Mouse (Mus musculus) G1E (cell line): Measurements from ENCODE around the gene Ugt1a6b. TPM values are rescaled to one million over a fixed set of nuclear protein-coding genes. Genes with fewer than 3 reads are reported as not detected.

Source experiments
- ATAC-seq: 2 replicates; pipeline ENCODE4 v1.8.0; 2016; ENCODE audit warnings: mild to moderate bottlenecking; ENCODE audit not compliant: insufficient number of reproducible peaks, poor library complexity, low FRiP score, severe bottlenecking; ENCODE audit errors: extremely low read depth
- DNase-seq: peaks from one replicate; pipeline ENCODE4 v3.0.0; 2012; ENCODE audit warnings: low spot score
- H3K27me3 ChIP-seq: 2 replicates; pipeline ENCODE4 v1.6.1; 2012; ENCODE audit warnings: mild to moderate bottlenecking, low read length, inconsistent platforms; ENCODE audit not compliant: insufficient read depth
- H3K36me3 ChIP-seq: replicated peaks from 2 replicates; pipeline ENCODE3; 2012; ENCODE audit warnings: mild to moderate bottlenecking, inconsistent platforms
- H3K4me1 ChIP-seq: 2 replicates; pipeline ENCODE4 v1.6.1; 2012; ENCODE audit warnings: low read depth, low read length, inconsistent platforms, mixed read lengths; ENCODE audit not compliant: insufficient read depth
- H3K4me3 ChIP-seq: 2 replicates; pipeline ENCODE4 v1.5.1; 2012; ENCODE audit warnings: low read depth, mild to moderate bottlenecking, inconsistent platforms, low read length, moderate library complexity, mixed read lengths
- H3K9me3 ChIP-seq: replicated peaks from 2 replicates; pipeline ENCODE4 v1.6.1; 2012; ENCODE audit warnings: inconsistent platforms
- CTCF ChIP-seq: IDR thresholded peaks from 2 replicates; pipeline ENCODE4 v1.5.1; 2012; ENCODE audit warnings: low read depth, low read length, inconsistent platforms, mixed read lengths
- GATA1 ChIP-seq: IDR thresholded peaks from 2 replicates; pipeline ENCODE4 v1.6.1; 2012; ENCODE audit warnings: borderline replicate concordance, low read length, inconsistent platforms, mixed read lengths
- GATA2 ChIP-seq: IDR thresholded peaks from 2 replicates; pipeline ENCODE4 v1.6.1; 2012; ENCODE audit warnings: low read depth, low read length, inconsistent platforms, borderline replicate concordance
- POLR2AphosphoS5 ChIP-seq: IDR thresholded peaks from 2 replicates; pipeline ENCODE4 v1.6.1; 2012; ENCODE audit warnings: low read depth, low read length, inconsistent platforms; ENCODE audit not compliant: insufficient replicate concordance
- TAL1 ChIP-seq: conservative IDR thresholded peaks from 2 replicates; pipeline ENCODE4 v1.6.1; 2012; ENCODE audit warnings: low read depth, low read length, inconsistent platforms, mixed read lengths
- polyA plus RNA-seq: library from polyadenylated mRNA; stranded (reverse); fragments of >175 nt; gene quantifications from 2 replicates; pipeline ENCODE4 v1.2.3, GENCODE M21; 2012
- total RNA-seq, 2 experiments: library from RNA; stranded (forward) in 1 of 2; stranded (reverse) in 1 of 2; fragments of 200-1000 nt in 1 of 2; fragments of >200 nt in 1 of 2; fragmentation: Nextera tagmentation in 1 of 2; gene quantifications; 2 replicates each; pipeline ENCODE4 v1.2.3; 2014 to 2017

The Ugt1a6b gene
- total and polyA plus RNA-seq, 3 experiments, result 0.27 TPM; not detected in 2

GRCm38 (mm10) chr1:88248658-88249057 lies 145.6 kb downstream of the Ugt1a6b start:
- H3K36me3 ChIP-seq, result no peaks in the 10 kb centered on the region
- ATAC-seq (no peak), DNase-seq (no peak)
- no peak for TF ChIP-seq TAL1
- TF ChIP-seq CTCF, result no peak
- TF ChIP-seq POLR2AphosphoS5, result no peak
- no peak for TF ChIP-seq GATA2
- TF ChIP-seq GATA1, result no peak
- H3K4me3 ChIP-seq, result no peak overlapping the region
- no peaks in the 10 kb centered on the region for H3K4me1 ChIP-seq
- peaks cover 2% of the 10 kb centered on the region; the same call in 1 of the 2 replicates for H3K9me3 ChIP-seq
- peaks cover 30% of the 10 kb centered on the region for H3K27me3 ChIP-seq

GRCm38 (mm10) chr1:88249596-88249995 lies 146.5 kb downstream of the Ugt1a6b start:
- Histone ChIP-seq H3K4me3 (no peak overlapping the region), H3K4me1 (peaks cover under 1% of the 10 kb centered on the region; the same call in 1 of the 2 replicates), H3K36me3 (no peaks in the 10 kb centered on the region), H3K9me3 (no peaks in the 10 kb centered on the region), H3K27me3 (peaks cover 30% of the 10 kb centered on the region)
- DNase-seq, result no peak
- TF ChIP-seq GATA1 (no peak), CTCF (no peak), TAL1 (no peak), GATA2 (no peak), POLR2AphosphoS5 (no peak)
- ATAC-seq, result no peak

GRCm38 (mm10) chr1:88250023-88250422 lies 147.0 kb downstream of the Ugt1a6b start:
- Histone ChIP-seq H3K4me3 (no peak overlapping the region), H3K27me3 (peaks cover 34% of the 10 kb centered on the region), H3K9me3 (no peaks in the 10 kb centered on the region), H3K4me1 (peaks cover 4% of the 10 kb centered on the region), H3K36me3 (no peaks in the 10 kb centered on the region)
- DNase-seq, result no peak
- no peak for ATAC-seq
- TF ChIP-seq CTCF (no peak), POLR2AphosphoS5 (no peak), TAL1 (no peak), GATA2 (no peak), GATA1 (no peak)

- TF ChIP-seq CTCF (no peak), POLR2AphosphoS5 (0 out of 2 replicates have a peak, but pooled peaks have one; percentile 39)
- ATAC-seq, result no peak
- no peaks in the 10 kb centered on the region for H3K9me3 ChIP-seq
- DNase-seq, result no peak
- no peaks in the 10 kb centered on the region for H3K36me3 ChIP-seq
- no peak overlapping the region for H3K4me3 ChIP-seq
- H3K27me3 ChIP-seq, result peaks cover 46% of the 10 kb centered on the region
- peaks cover 4% of the 10 kb centered on the region for H3K4me1 ChIP-seq
Observed at GRCm38 (mm10) chr1:88253106-88253505, 150.1 kb downstream of the Ugt1a6b start.

- TF ChIP-seq POLR2AphosphoS5 (no peak), GATA2 (no peak), GATA1 (no peak), TAL1 (no peak), CTCF (no peak)
- no peak for ATAC-seq
- no peak overlapping the region for H3K4me3 ChIP-seq
Observed at GRCm38 (mm10) chr1:88253540-88253939, 150.5 kb downstream of the Ugt1a6b start.

GRCm38 (mm10) chr1:88254793-88255465 lies 151.9 kb downstream of the Ugt1a6b start:
- no peak; the same call in 1 of the 2 replicates for TF ChIP-seq POLR2AphosphoS5
- TF ChIP-seq TAL1, result no peak
- no peak for TF ChIP-seq CTCF
- TF ChIP-seq GATA1, result no peak
- TF ChIP-seq GATA2, result no peak
- Histone ChIP-seq H3K9me3 (no peaks in the 10 kb centered on the region), H3K36me3 (peaks cover 9% of the 10 kb centered on the region), H3K4me3 (no peak overlapping the region), H3K4me1 (peaks cover 4% of the 10 kb centered on the region), H3K27me3 (peaks cover 38% of the 10 kb centered on the region)
- DNase-seq, result no peak
- no peak for ATAC-seq

More at GRCm38 (mm10) chr1:88253540-88253939, 150.5 kb downstream of the Ugt1a6b start:
- no peaks in the 10 kb centered on the region for H3K36me3 ChIP-seq
- no peaks in the 10 kb centered on the region for H3K9me3 ChIP-seq
- H3K27me3 ChIP-seq, result peaks cover 46% of the 10 kb centered on the region
- no peak for DNase-seq
- peaks cover 4% of the 10 kb centered on the region for H3K4me1 ChIP-seq
